Mouse (Mus musculus) forebrain, embryonic 11.5 days (tissue): ENCODE results near the gene Timm13. TPM values are rescaled to one million over a fixed set of nuclear protein-coding genes. Genes with fewer than 3 reads are reported as not detected.

Experiments used
- ATAC-seq: fragments of 200-750 bp; cut with Nextera tagmentation; replicated peaks from 2 replicates; pipeline ENCODE4 v1.8.0; 2017; ENCODE audit warnings: moderate TSS enrichment; ENCODE audit not compliant: low FRiP score
- DNase-seq: peaks from one replicate; pipeline ENCODE4 v3.0.0-alpha.2; 2017; ENCODE audit warnings: low spot score
- H3K27ac ChIP-seq: fragments of 300-500 bp; sonication (generic); 2 replicates; pipeline ENCODE4 v1.5.1; 2014; ENCODE audit warnings: low read depth, low read length
- H3K27me3 ChIP-seq: fragments of 300-500 bp; sonication (generic); 2 replicates; pipeline ENCODE4 v1.6.1; 2014; ENCODE audit warnings: mild to moderate bottlenecking, low read length, mixed read lengths; ENCODE audit not compliant: control insufficient read depth, insufficient read depth
- H3K36me3 ChIP-seq: fragments of 300-500 bp; sonication (generic); 2 replicates; pipeline ENCODE4 v1.6.1; 2014; ENCODE audit warnings: mild to moderate bottlenecking, low read length, moderate library complexity, mixed read lengths; ENCODE audit not compliant: control insufficient read depth, insufficient read depth
- H3K4me1 ChIP-seq: fragments of 300-500 bp; sonication (generic); replicated peaks from 2 replicates; pipeline ENCODE4 v1.6.1; 2014; ENCODE audit warnings: low read length, mixed read lengths; ENCODE audit not compliant: control insufficient read depth, insufficient read depth
- H3K4me2 ChIP-seq: fragments of 300-500 bp; sonication (generic); 2 replicates; pipeline ENCODE4 v1.6.1; 2014; ENCODE audit warnings: low read depth, mild to moderate bottlenecking, low read length, moderate library complexity, mixed read lengths; ENCODE audit not compliant: severe bottlenecking
- H3K4me3 ChIP-seq: fragments of 300-500 bp; sonication (generic); 2 replicates; pipeline ENCODE4 v1.5.1; 2014; ENCODE audit warnings: low read depth, low read length
- H3K9ac ChIP-seq: fragments of 300-500 bp; sonication (generic); 2 replicates; pipeline ENCODE4 v1.6.1; 2014; ENCODE audit warnings: low read length
- H3K9me3 ChIP-seq: fragments of 300-500 bp; sonication (generic); 2 replicates; pipeline ENCODE4 v1.6.1; 2016; ENCODE audit warnings: low read length, mixed read lengths; ENCODE audit not compliant: control insufficient read depth
- WGBS: fragments of 180-500 bp; shearing (Covaris S2); extraction: QIAGEN DNeasy Blood & Tissue Kit; methylation state at CpG from one replicate; pipeline ENCODE4 v1.1.7; 2014; 5-methylcytosine and 5-hydroxymethylcytosine counted together
- polyA plus RNA-seq: library from polyadenylated mRNA; unstranded; fragments of >200 nt; fragmentation: Nextera tagmentation; extraction: Ambion mirVana; gene quantifications from 2 replicates; pipeline ENCODE4 v1.2.1, GENCODE M21; 2014

Timm13 gene
- polyA plus RNA-seq, 1 experiment from 2014 or later = 317 TPM

- 6% methylated on average over 17 of the region's 17 CpGs for WGBS
- ATAC-seq (no peak), DNase-seq (no peak)
- Histone ChIP-seq H3K27ac (no peak overlapping the region), H3K27me3 (peaks cover 71% of the 10 kb centered on the region), H3K4me1 (peaks cover 61% of the 10 kb centered on the region), H3K4me3 (peak overlapping the region; percentile 22; the same call in 1 of the 2 replicates), H3K4me2 (peak overlapping the region; percentile 39; the same call in 1 of the 2 replicates), H3K9me3 (no peaks in the 10 kb centered on the region), H3K36me3 (no peaks in the 10 kb centered on the region), H3K9ac (peak overlapping the region; percentile 7; the same call in 1 of the 2 replicates)
These were observed 34.9 kb upstream of the Timm13 start for GRCm38 (mm10) chr10:80935698-80936097.

GRCm38 (mm10) chr10:80935241-80935640 lies 34.5 kb upstream of the Timm13 start:
- DNase-seq (no peak), ATAC-seq (no peak)
- no peak overlapping the region for H3K4me2 ChIP-seq
- peaks cover 76% of the 10 kb centered on the region for H3K27me3 ChIP-seq
- H3K9ac ChIP-seq = no peak overlapping the region
- H3K36me3 ChIP-seq = no peaks in the 10 kb centered on the region
- no peak overlapping the region for H3K4me3 ChIP-seq
- peaks cover 63% of the 10 kb centered on the region for H3K4me1 ChIP-seq
- 7% methylated on average over 3 of the region's 3 CpGs for WGBS
- no peak overlapping the region for H3K27ac ChIP-seq
- H3K9me3 ChIP-seq = no peaks in the 10 kb centered on the region

DNA sequence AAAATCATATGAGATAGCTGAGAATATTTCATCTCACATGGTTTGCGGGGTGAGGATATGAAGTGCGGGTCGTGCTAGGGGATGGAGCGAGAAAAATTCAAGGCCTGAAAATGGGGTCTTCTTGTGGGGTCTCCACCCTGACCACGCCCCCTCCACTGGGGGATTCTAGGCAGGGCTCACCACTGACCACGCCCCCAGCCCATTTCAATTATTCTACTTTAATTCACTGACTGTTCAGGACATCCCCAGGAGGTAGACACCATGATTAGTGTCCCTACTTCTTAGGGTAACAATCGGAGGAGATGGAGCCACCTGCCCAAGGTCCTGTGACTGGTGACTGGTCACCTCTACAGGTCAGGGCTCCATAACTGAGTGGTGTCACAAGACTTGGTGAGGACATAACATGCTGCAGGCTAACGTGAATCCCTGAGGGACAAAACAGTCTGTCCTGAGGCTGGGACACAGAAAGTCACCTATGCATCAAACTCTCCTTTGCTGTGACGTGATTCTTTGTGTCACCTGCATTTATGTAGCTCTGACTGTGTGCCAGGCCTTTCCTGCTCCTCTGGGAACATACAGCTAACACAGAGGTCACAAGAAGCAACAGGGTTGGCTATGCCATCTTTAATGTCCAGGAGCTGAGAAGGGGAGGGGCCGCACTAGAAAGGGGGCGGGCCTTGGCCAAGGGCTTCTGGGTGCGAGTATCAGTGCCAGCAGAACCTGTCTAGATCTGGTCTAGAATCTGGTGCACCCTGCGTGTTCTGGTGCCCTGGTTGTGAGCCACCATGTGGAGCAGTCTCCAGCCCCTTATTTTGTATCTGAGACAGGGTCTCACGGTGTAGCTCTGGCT lies 33.6 kb upstream of the Timm13 start:
- Histone ChIP-seq H3K9ac (no peak overlapping the region), H3K27me3 (peaks cover 77% of the 10 kb centered on the region), H3K4me3 (no peak overlapping the region), H3K4me1 (peaks cover 65% of the 10 kb centered on the region), H3K36me3 (no peaks in the 10 kb centered on the region), H3K27ac (no peak overlapping the region), H3K9me3 (no peaks in the 10 kb centered on the region), H3K4me2 (no peak overlapping the region)
- 33% methylated on average over 14 of the region's 14 CpGs for WGBS
- DNase-seq (no peak), ATAC-seq (no peak)

- H3K9me3 ChIP-seq = no peaks in the 10 kb centered on the region
- peaks cover 67% of the 10 kb centered on the region for H3K4me1 ChIP-seq
- H3K27ac ChIP-seq = no peak overlapping the region
- peaks cover 74% of the 10 kb centered on the region for H3K27me3 ChIP-seq
- no peak overlapping the region for H3K9ac ChIP-seq
- H3K36me3 ChIP-seq = no peaks in the 10 kb centered on the region
- no peak for ATAC-seq
- WGBS = 4% methylated on average over 21 of the region's 21 CpGs
- H3K4me3 ChIP-seq = no peak overlapping the region
- no peak for DNase-seq
- peak overlapping the region; percentile 84 for H3K4me2 ChIP-seq
These were observed 32.7 kb upstream of the Timm13 start for GRCm38 (mm10) chr10:80933421-80933979.

GRCm38 (mm10) chr10:80932700-80933420 lies 32.1 kb upstream of the Timm13 start:
- no peak overlapping the region for H3K27ac ChIP-seq
- H3K4me1 ChIP-seq = peaks cover 66% of the 10 kb centered on the region
- peak overlapping the region; percentile 84 for H3K4me2 ChIP-seq
- no peak overlapping the region; the same call in 1 of the 2 replicates for H3K9ac ChIP-seq
- H3K9me3 ChIP-seq = no peaks in the 10 kb centered on the region
- peak overlapping the region; percentile 9 for H3K4me3 ChIP-seq
- no peaks in the 10 kb centered on the region for H3K36me3 ChIP-seq
- peaks cover 69% of the 10 kb centered on the region for H3K27me3 ChIP-seq
- WGBS = 2% methylated on average over 17 of the region's 17 CpGs
- ATAC-seq (no peak), DNase-seq (no peak)

GRCm38 (mm10) chr10:80932206-80932605 lies 31.4 kb upstream of the Timm13 start:
- peaks cover 63% of the 10 kb centered on the region for H3K27me3 ChIP-seq
- H3K36me3 ChIP-seq = no peaks in the 10 kb centered on the region
- peak overlapping the region; percentile 84 for H3K4me2 ChIP-seq
- H3K27ac ChIP-seq = no peak overlapping the region
- peak overlapping the region; percentile 9 for H3K4me3 ChIP-seq
- 1% methylated on average over 20 of the region's 20 CpGs for WGBS
- no peak overlapping the region for H3K9ac ChIP-seq
- peaks cover 61% of the 10 kb centered on the region for H3K4me1 ChIP-seq
- peak; percentile 75 for DNase-seq
- H3K9me3 ChIP-seq = no peaks in the 10 kb centered on the region
- ATAC-seq = no peak

DNA sequence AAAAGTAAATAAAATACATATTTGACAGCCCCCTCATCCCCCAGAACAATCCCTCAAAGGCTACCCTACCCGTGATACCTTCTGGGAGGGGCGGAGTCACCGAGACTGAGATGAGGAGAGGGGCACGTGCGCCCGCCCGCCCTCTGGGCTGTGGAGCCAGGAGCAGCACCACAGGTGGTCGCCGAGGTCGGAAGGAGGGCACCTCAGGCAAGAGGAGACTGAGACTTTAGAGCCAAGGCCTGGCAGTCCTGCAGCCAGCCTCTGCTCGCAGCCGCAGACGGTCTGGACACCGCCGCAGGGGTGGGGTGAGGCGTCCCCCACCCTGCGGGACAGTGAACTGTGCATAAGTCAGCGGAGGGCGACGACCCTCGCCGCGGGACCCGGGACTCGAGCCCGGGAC lies 30.9 kb upstream of the Timm13 start:
- Histone ChIP-seq H3K27ac (no peak overlapping the region), H3K4me2 (peak overlapping the region; percentile 84), H3K36me3 (no peaks in the 10 kb centered on the region), H3K9me3 (no peaks in the 10 kb centered on the region), H3K27me3 (peaks cover 58% of the 10 kb centered on the region), H3K9ac (no peak overlapping the region), H3K4me1 (peaks cover 56% of the 10 kb centered on the region), H3K4me3 (peak overlapping the region; percentile 9)
- ATAC-seq (no peak), DNase-seq (no peak)
- WGBS = 0% methylated on average over 26 of the region's 26 CpGs

- peaks cover 53% of the 10 kb centered on the region for H3K27me3 ChIP-seq
- H3K9me3 ChIP-seq = no peaks in the 10 kb centered on the region
- no peaks in the 10 kb centered on the region for H3K36me3 ChIP-seq
- ATAC-seq (no peak), DNase-seq (no peak)
- peak overlapping the region; percentile 37 for H3K4me3 ChIP-seq
- no peak overlapping the region for H3K27ac ChIP-seq
- 4% methylated on average over 14 of the region's 14 CpGs for WGBS
- no peak overlapping the region for H3K9ac ChIP-seq
- peak overlapping the region; percentile 84 for H3K4me2 ChIP-seq
- H3K4me1 ChIP-seq = peaks cover 51% of the 10 kb centered on the region
These were observed 30.4 kb upstream of the Timm13 start for GRCm38 (mm10) chr10:80931153-80931671.
